Mouse (Mus musculus) C2C12 (cell line): ENCODE measurements at regions not wholly inside any gene's neighbourhood (a gene's known extent, or its start where the extent isn't known, plus 50 kb on each side); places are given as distances from the start of the nearest gene placed in this dataset.

ENCODE experiments used
- H3K27me3 ChIP-seq: one replicate; pipeline ENCODE4 v1.6.1; 2011; ENCODE audit not compliant: control insufficient read depth, insufficient read depth, insufficient read length
- H3K36me3 ChIP-seq: one replicate; pipeline ENCODE4 v1.6.1; 2011; ENCODE audit not compliant: control insufficient read depth, insufficient read depth
- H3K4me3 ChIP-seq: one replicate; pipeline ENCODE4 v1.5.1; 2011; ENCODE audit warnings: mild to moderate bottlenecking, control low read depth; ENCODE audit not compliant: poor library complexity, insufficient read depth, severe bottlenecking
- H3K79me2 ChIP-seq: one replicate; pipeline ENCODE4 v1.6.1; 2011; ENCODE audit not compliant: control insufficient read depth, insufficient read depth
- H3K79me3 ChIP-seq: one replicate; pipeline ENCODE4 v1.6.1; 2011; ENCODE audit warnings: low read depth, control low read depth
- H3ac ChIP-seq: one replicate; pipeline ENCODE3; 2011; ENCODE audit warnings: low read depth; ENCODE audit not compliant: control insufficient read depth, insufficient read length
- CEBPB ChIP-seq: IDR thresholded peaks from one replicate; pipeline ENCODE4 v1.6.1; 2011; ENCODE audit warnings: low read depth, mild to moderate bottlenecking, control low read depth, moderate library complexity
- CTCF ChIP-seq: IDR thresholded peaks from one replicate; pipeline ENCODE4 v1.5.1; 2011; ENCODE audit not compliant: control insufficient read depth, insufficient read depth, insufficient read length
- FOSL1 ChIP-seq: IDR thresholded peaks from one replicate; pipeline ENCODE4 v1.8.0; 2011; ENCODE audit warnings: mild to moderate bottlenecking, low read length; ENCODE audit not compliant: poor library complexity, insufficient read depth, severe bottlenecking
- MAX ChIP-seq: IDR thresholded peaks from one replicate; pipeline ENCODE4 v1.6.1; 2011; ENCODE audit warnings: mild to moderate bottlenecking, control low read depth
- MYOD1 ChIP-seq: IDR thresholded peaks from one replicate; pipeline ENCODE4 v1.6.1; 2011; ENCODE audit warnings: low read depth; ENCODE audit not compliant: control insufficient read depth, insufficient read length
- MYOG ChIP-seq: IDR thresholded peaks from one replicate; pipeline ENCODE4 v1.6.1; 2011; ENCODE audit not compliant: control insufficient read depth, insufficient read length; ENCODE audit errors: extremely low read depth
- USF1 ChIP-seq: IDR thresholded peaks from one replicate; pipeline ENCODE4 v1.6.1; 2011; ENCODE audit warnings: low read depth, mild to moderate bottlenecking, control low read depth, moderate library complexity

GRCm38 (mm10) chr10:95773425-95773980, 69.2 kb downstream of the Gm33543 start:
- TF ChIP-seq CTCF (no peak), MYOD1 (no peak), CEBPB (no peak), FOSL1 (no peak), MAX (no peak), MYOG (no peak), USF1 (no peak)
- no peak overlapping the region for H3K4me3 ChIP-seq

GRCm38 (mm10) chr10:95772811-95773424, 69.8 kb downstream of the Gm33543 start:
- no peaks in the 10 kb centered on the region for H3K36me3 ChIP-seq
- no peaks in the 10 kb centered on the region for H3K79me3 ChIP-seq
- no peak for TF ChIP-seq CEBPB
- no peak for TF ChIP-seq USF1
- no peak for TF ChIP-seq MAX
- no peak for TF ChIP-seq MYOG
- no peak for TF ChIP-seq FOSL1
- TF ChIP-seq CTCF: no peak
- no peak for TF ChIP-seq MYOD1
- H3K4me3 ChIP-seq: no peak overlapping the region
- no peaks in the 10 kb centered on the region for H3K27me3 ChIP-seq
- no peak overlapping the region for H3ac ChIP-seq
- H3K79me2 ChIP-seq: no peaks in the 10 kb centered on the region

More at GRCm38 (mm10) chr10:95773425-95773980, 69.2 kb downstream of the Gm33543 start:
- Histone ChIP-seq H3K36me3 (no peaks in the 10 kb centered on the region), H3K79me2 (no peaks in the 10 kb centered on the region), H3K79me3 (no peaks in the 10 kb centered on the region), H3ac (no peak overlapping the region), H3K27me3 (no peaks in the 10 kb centered on the region)

GRCm38 (mm10) chr10:95768974-95769373, 73.8 kb downstream of the Gm33543 start:
- Histone ChIP-seq H3K79me3 (no peaks in the 10 kb centered on the region), H3ac (no peak overlapping the region), H3K36me3 (no peaks in the 10 kb centered on the region), H3K79me2 (no peaks in the 10 kb centered on the region), H3K4me3 (no peak overlapping the region), H3K27me3 (no peaks in the 10 kb centered on the region)
- TF ChIP-seq MAX (no peak), CEBPB (peak; percentile 92), CTCF (no peak)

- no peaks in the 10 kb centered on the region for H3K27me3 ChIP-seq
- no peak for TF ChIP-seq MYOG
- no peak for TF ChIP-seq USF1
- TF ChIP-seq MAX: no peak
- TF ChIP-seq MYOD1: no peak
- TF ChIP-seq CEBPB: no peak
- no peak for TF ChIP-seq CTCF
- TF ChIP-seq FOSL1: no peak
Observed at GRCm38 (mm10) chr10:95767526-95768161, 75.1 kb downstream of the Gm33543 start.

GRCm38 (mm10) chr10:95764129-95764528, 78.6 kb downstream of the Gm33543 start:
- H3K27me3 ChIP-seq: no peaks in the 10 kb centered on the region
- no peak overlapping the region for H3ac ChIP-seq
- TF ChIP-seq MYOG (no peak), MAX (no peak), MYOD1 (no peak), FOSL1 (no peak), USF1 (no peak), CEBPB (no peak), CTCF (no peak)
- no peaks in the 10 kb centered on the region for H3K36me3 ChIP-seq
- H3K79me2 ChIP-seq: no peaks in the 10 kb centered on the region
- H3K4me3 ChIP-seq: no peak overlapping the region
- no peaks in the 10 kb centered on the region for H3K79me3 ChIP-seq

More at GRCm38 (mm10) chr10:95767526-95768161, 75.1 kb downstream of the Gm33543 start:
- H3ac ChIP-seq: no peak overlapping the region
- no peaks in the 10 kb centered on the region for H3K79me3 ChIP-seq
- no peaks in the 10 kb centered on the region for H3K79me2 ChIP-seq
- no peak overlapping the region for H3K4me3 ChIP-seq
- no peaks in the 10 kb centered on the region for H3K36me3 ChIP-seq
